Mouse (Mus musculus): ENCODE measurements at regions not wholly inside any gene's neighbourhood (a gene's known extent, or its start where the extent isn't known, plus 50 kb on each side); places are given as distances from the start of the nearest gene placed in this dataset.

GRCm38 (mm10) chr13:28884191-28884820 is 69.2 kb downstream of the Sox4 start:
- TF ChIP-seq POLR2A (IDR thresholded peaks at IDR 0.05; ENCODE audit: insufficient read depth, low read depth, low read length): no peak
- no peak for TF ChIP-seq CTCF (IDR thresholded peaks at IDR 0.05; ENCODE audit: insufficient read depth, low read depth, low read length)

Data from olfactory bulb, adult 2 months (tissue).